Mouse (Mus musculus) heart, postnatal 0 days (tissue): ENCODE data around the gene Uvrag. TPM values are rescaled to one million over a fixed set of nuclear protein-coding genes. Genes with fewer than 3 reads are reported as not detected.

Experiments
- ATAC-seq: fragments of 200-750 bp; cut with Nextera tagmentation; 2 replicates; pipeline ENCODE4 v1.8.0; 2017; ENCODE audit warnings: low read depth, moderate number of reproducible peaks, moderate library complexity; ENCODE audit not compliant: insufficient read depth
- DNase-seq: peaks from one replicate; pipeline ENCODE4 v3.0.0-alpha.2; 2016; ENCODE audit warnings: low spot score
- H3K27ac ChIP-seq: fragments of 300-500 bp; sonication (generic); 2 replicates; pipeline ENCODE4 v1.5.1; 2014; ENCODE audit warnings: low read depth, mild to moderate bottlenecking
- H3K27me3 ChIP-seq: fragments of 300-500 bp; sonication (generic); 2 replicates; pipeline ENCODE4 v1.6.1; 2014; ENCODE audit warnings: low read length, mixed read lengths; ENCODE audit not compliant: control insufficient read depth, insufficient read depth
- H3K36me3 ChIP-seq: fragments of 300-500 bp; sonication (generic); replicated peaks from 2 replicates; pipeline ENCODE4 v1.6.1; 2014; ENCODE audit warnings: low read length, mixed read lengths; ENCODE audit not compliant: control insufficient read depth, insufficient read depth
- H3K4me1 ChIP-seq: fragments of 300-500 bp; sonication (generic); 2 replicates; pipeline ENCODE4 v1.6.1; 2014; ENCODE audit warnings: antibody characterized with exemption; ENCODE audit not compliant: control insufficient read depth, insufficient read depth
- H3K4me2 ChIP-seq: fragments of 300-500 bp; sonication (generic); 2 replicates; pipeline ENCODE4 v1.6.1; 2014; ENCODE audit warnings: low read depth, mild to moderate bottlenecking, low read length, moderate library complexity
- H3K4me3 ChIP-seq: fragments of 300-500 bp; sonication (generic); 2 replicates; pipeline ENCODE4 v1.5.1; 2014; ENCODE audit warnings: low read depth, low read length
- H3K9ac ChIP-seq: fragments of 300-500 bp; sonication (generic); replicated peaks from 2 replicates; pipeline ENCODE4 v1.6.1; 2014; ENCODE audit warnings: low read depth, low read length, mixed read lengths
- H3K9me3 ChIP-seq: fragments of 300-500 bp; sonication (generic); replicated peaks from 2 replicates; pipeline ENCODE4 v1.6.1; 2016; ENCODE audit warnings: low read length; ENCODE audit not compliant: control insufficient read depth
- CTCF ChIP-seq: IDR thresholded peaks from 2 replicates; pipeline ENCODE4 v1.5.1; 2016; ENCODE audit warnings: antibody characterized with exemption, control low read depth, low read depth
- EP300 ChIP-seq: IDR thresholded peaks from 2 replicates; pipeline ENCODE4 v1.6.1; 2016; ENCODE audit warnings: antibody characterized with exemption, low read depth
- WGBS: fragments of 180-500 bp; shearing (Covaris S2); extraction: QIAGEN DNeasy Blood & Tissue Kit; methylation state at CpG from one replicate; pipeline ENCODE4 v1.1.7; 2014; 5-methylcytosine and 5-hydroxymethylcytosine counted together
- polyA plus RNA-seq: library from polyadenylated mRNA; unstranded; fragments of >200 nt; fragmentation: Nextera tagmentation; extraction: Ambion mirVana; gene quantifications from 2 replicates; pipeline ENCODE4 v1.2.1, GENCODE M21; 2015
- total RNA-seq: library from RNA; depleted of rRNA; stranded (reverse); fragments of >200 nt; gene quantifications from 2 replicates; pipeline ENCODE4 v1.2.3, GENCODE M21; 2014; ENCODE audit warnings: low replicate concordance

The Uvrag gene
- total and polyA plus RNA-seq, 2 experiments from 2014 or later = 11.8 to 38.1 TPM

DNA sequence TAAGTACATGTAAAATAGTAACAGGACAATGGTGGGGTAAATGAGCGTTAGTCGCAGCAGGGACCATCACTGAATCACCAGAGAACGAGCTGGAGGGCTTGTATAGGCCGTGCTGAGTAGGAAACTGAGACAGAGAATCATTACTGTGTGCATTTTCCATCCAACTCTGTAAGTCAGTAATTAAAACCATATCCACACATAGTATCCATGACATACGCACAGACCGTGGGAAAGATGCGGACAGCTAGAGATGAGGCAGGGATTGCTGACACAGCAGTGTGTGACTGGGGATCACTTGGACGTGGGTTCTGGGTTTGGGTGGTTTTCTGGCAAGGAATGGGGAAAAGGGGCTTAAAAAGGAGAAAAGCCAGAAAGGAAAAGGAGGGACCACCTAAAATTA, 81.0 kb downstream of the Uvrag start:
- Histone ChIP-seq H3K4me3 (no peak overlapping the region), H3K36me3 (no peaks in the 10 kb centered on the region; the same call in 1 of the 2 replicates), H3K9me3 (no peaks in the 10 kb centered on the region), H3K4me2 (no peak overlapping the region), H3K27me3 (no peaks in the 10 kb centered on the region), H3K4me1 (no peaks in the 10 kb centered on the region), H3K9ac (no peak overlapping the region), H3K27ac (no peak overlapping the region)
- ATAC-seq (no peak), DNase-seq (no peak)
- WGBS = 94% methylated on average over 8 of the region's 8 CpGs
- TF ChIP-seq CTCF (no peak), EP300 (no peak)

DNA sequence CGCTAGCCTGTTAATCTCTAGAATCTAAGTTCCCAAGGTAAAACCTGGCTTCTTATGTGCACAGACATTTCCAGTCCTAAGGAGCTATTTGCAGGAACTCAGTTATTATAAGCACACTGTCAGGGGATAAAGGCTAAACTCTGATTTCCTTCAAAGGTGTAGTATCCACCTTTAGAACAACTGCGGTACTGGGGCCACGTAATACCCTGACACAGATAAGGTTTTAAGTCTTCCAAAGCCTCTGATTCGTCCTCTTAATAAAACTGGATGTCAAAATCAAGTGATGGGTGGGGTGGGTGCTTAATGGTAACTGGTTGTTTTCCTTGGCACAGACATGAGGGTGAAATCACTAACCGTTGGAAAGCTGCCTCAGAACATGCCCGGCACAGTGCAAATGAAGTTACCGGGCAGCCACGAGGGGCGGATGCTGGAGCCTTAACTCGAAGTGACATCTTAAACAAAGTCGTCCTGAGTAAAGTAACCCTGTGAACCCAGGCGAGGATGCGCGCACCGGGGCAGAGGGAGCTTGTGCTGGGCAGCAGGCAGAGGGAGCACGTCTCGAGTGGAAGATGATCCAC, 83.8 kb downstream of the Uvrag start:
- ATAC-seq (no peak), DNase-seq (no peak)
- Histone ChIP-seq H3K9me3 (no peaks in the 10 kb centered on the region; the same call in 1 of the 2 replicates), H3K4me3 (no peak overlapping the region), H3K36me3 (peaks cover 7% of the 10 kb centered on the region; the same call in 1 of the 2 replicates), H3K4me2 (no peak overlapping the region), H3K4me1 (no peaks in the 10 kb centered on the region), H3K27me3 (no peaks in the 10 kb centered on the region), H3K27ac (no peak overlapping the region), H3K9ac (no peak overlapping the region)
- TF ChIP-seq CTCF = no peak
- TF ChIP-seq EP300 = no peak
- 82% methylated on average over 17 of the region's 17 CpGs for WGBS

DNA sequence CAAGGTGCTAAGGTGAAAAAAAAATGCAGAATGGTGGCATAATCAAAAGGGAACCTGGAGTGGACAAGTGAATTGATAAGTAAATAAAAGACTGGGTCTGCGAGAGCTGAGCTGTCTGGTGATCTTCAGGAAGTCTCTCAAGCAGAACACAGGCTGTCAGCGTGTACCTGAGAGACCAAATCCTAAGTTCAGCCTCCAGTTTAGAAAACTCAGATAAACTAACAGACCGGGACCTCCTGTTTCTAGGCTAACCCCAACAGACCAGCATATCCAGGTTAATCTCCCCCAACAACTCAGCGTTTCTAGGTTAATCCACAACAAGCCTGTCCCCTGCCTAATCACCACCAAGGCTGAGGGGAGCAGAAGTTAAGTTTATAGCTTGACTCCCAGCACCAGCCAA, 87.3 kb downstream of the Uvrag start:
- ATAC-seq (no peak), DNase-seq (no peak)
- Histone ChIP-seq H3K4me3 (no peak overlapping the region), H3K4me2 (no peak overlapping the region), H3K4me1 (peaks cover 6% of the 10 kb centered on the region), H3K36me3 (peaks cover 7% of the 10 kb centered on the region), H3K9me3 (no peaks in the 10 kb centered on the region; the same call in 1 of the 2 replicates), H3K9ac (no peak overlapping the region), H3K27me3 (no peaks in the 10 kb centered on the region), H3K27ac (no peak overlapping the region)
- WGBS = 90% methylated on average over 4 of the region's 4 CpGs
- no peak for TF ChIP-seq CTCF
- TF ChIP-seq EP300 = no peak

DNA sequence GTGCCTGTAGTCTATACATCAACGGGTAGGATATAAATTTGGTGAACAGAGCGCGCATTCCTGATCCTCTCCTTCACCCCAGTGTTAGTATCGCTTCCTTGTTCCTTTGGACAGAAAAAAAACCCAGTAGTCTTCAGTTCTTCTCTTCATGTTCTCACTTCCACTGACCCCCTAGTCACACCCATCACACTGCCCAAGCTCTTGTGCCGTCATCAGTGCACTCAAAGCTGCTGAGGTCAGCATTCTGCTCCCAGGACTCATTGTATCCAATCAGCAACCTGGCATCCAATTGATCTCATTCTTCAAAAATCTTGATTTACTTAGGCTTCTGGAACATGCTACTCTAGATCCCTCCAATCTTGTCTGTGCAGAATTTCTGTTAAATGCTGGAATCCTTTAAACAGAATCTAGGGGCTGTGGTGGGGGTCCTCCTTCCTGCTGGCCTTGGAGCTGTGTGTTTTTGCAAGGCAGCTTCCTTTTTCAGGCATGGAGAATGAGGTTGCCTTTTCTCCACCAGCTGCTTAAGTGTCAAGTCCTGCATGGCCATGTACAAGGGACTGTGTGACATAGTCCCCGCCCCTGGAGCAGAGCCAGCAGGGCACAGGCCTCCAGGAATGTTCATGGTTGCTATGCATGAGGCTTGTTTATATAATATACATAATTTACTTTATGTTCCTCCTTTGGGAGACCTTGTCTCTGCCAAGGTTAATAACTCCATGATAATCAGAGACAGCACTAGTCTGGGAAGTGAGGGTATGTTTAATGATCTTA, 88.3 kb downstream of the Uvrag start:
- 82% methylated on average over 6 of the region's 6 CpGs for WGBS
- Histone ChIP-seq H3K4me2 (no peak overlapping the region), H3K9ac (no peak overlapping the region), H3K9me3 (no peaks in the 10 kb centered on the region; the same call in 1 of the 2 replicates), H3K27me3 (no peaks in the 10 kb centered on the region), H3K4me1 (peaks cover 6% of the 10 kb centered on the region), H3K4me3 (no peak overlapping the region), H3K36me3 (peaks cover 7% of the 10 kb centered on the region), H3K27ac (no peak overlapping the region)
- ATAC-seq (no peak), DNase-seq (no peak)
- TF ChIP-seq EP300 (no peak), CTCF (no peak)

DNA sequence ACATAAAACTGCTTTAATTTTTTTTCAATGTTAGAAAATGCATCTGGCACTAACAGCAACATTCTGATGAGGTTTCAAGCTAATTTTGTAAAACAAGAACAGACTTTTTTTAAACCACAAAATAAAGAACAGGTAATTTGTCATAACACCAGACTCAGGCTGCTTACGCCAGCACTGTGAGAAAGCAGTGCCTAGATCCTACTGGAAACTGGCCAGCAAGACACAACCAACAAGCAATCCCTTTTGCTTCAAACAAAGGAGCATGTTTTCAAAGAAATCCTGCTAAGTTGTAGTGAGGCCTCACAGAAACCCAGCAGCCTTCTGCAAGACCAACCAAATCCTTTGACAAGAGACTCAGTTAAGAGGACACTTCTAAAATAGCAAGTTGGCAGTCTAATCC, 90.1 kb downstream of the Uvrag start:
- ATAC-seq (no peak), DNase-seq (no peak)
- H3K36me3 ChIP-seq = peaks cover 7% of the 10 kb centered on the region
- H3K4me1 ChIP-seq = peaks cover 6% of the 10 kb centered on the region
- TF ChIP-seq CTCF = no peak
- no peak for TF ChIP-seq EP300
- WGBS = 88% methylated on average over 1 of the region's 1 CpGs
- H3K27me3 ChIP-seq = no peaks in the 10 kb centered on the region
- no peak overlapping the region for H3K9ac ChIP-seq
- no peak overlapping the region for H3K4me2 ChIP-seq
- H3K9me3 ChIP-seq = no peaks in the 10 kb centered on the region; the same call in 1 of the 2 replicates
- no peak overlapping the region for H3K27ac ChIP-seq
- H3K4me3 ChIP-seq = no peak overlapping the region
